Mouse (Mus musculus) liver, embryonic 11.5 days (tissue): ENCODE measurements at regions not wholly inside any gene's neighbourhood (a gene's known extent, or its start where the extent isn't known, plus 50 kb on each side); places are given as distances from the start of the nearest gene placed in this dataset.

Experiments
- ATAC-seq: fragments of 200-750 bp; cut with Nextera tagmentation; replicated peaks from 2 replicates; pipeline ENCODE4 v1.8.0; 2017; ENCODE audit warnings: moderate number of reproducible peaks, mild to moderate bottlenecking, moderate TSS enrichment, moderate library complexity; ENCODE audit not compliant: low FRiP score
- DNase-seq: peaks from one replicate; pipeline ENCODE4 v3.0.0-alpha.2; 2017; ENCODE audit warnings: low spot score
- H3K27ac ChIP-seq: fragments of 300-500 bp; sonication (generic); 2 replicates; pipeline ENCODE4 v1.5.1; 2014; ENCODE audit warnings: mild to moderate bottlenecking, low read depth, low read length, control low read depth
- H3K27me3 ChIP-seq: fragments of 300-500 bp; sonication (generic); replicated peaks from 2 replicates; pipeline ENCODE4 v1.6.1; 2014; ENCODE audit warnings: low read length, mixed read lengths; ENCODE audit not compliant: control insufficient read depth, insufficient read depth
- H3K36me3 ChIP-seq: fragments of 300-500 bp; sonication (generic); 2 replicates; pipeline ENCODE4 v1.6.1; 2014; ENCODE audit warnings: mild to moderate bottlenecking, low read length, moderate library complexity, mixed read lengths; ENCODE audit not compliant: control insufficient read depth, insufficient read depth
- H3K4me1 ChIP-seq: fragments of 300-500 bp; sonication (generic); replicated peaks from 2 replicates; pipeline ENCODE4 v1.6.1; 2014; ENCODE audit warnings: low read length, mixed read lengths; ENCODE audit not compliant: control insufficient read depth, insufficient read depth
- H3K4me2 ChIP-seq: fragments of 300-500 bp; sonication (generic); 2 replicates; pipeline ENCODE4 v1.6.1; 2014; ENCODE audit warnings: mild to moderate bottlenecking, control low read depth, moderate library complexity
- H3K4me3 ChIP-seq: fragments of 300-500 bp; sonication (generic); 2 replicates; pipeline ENCODE4 v1.5.1; 2014; ENCODE audit warnings: low read depth, low read length, control low read depth
- H3K9ac ChIP-seq: fragments of 300-500 bp; sonication (generic); 2 replicates; pipeline ENCODE4 v1.6.1; 2014; ENCODE audit warnings: low read depth, low read length, control low read depth
- H3K9me3 ChIP-seq: fragments of 300-500 bp; sonication (generic); 2 replicates; pipeline ENCODE4 v1.6.1; 2016; ENCODE audit warnings: low read length, inconsistent platforms, mixed read lengths; ENCODE audit not compliant: control insufficient read depth
- WGBS: fragments of 180-500 bp; shearing (Covaris S2); extraction: QIAGEN DNeasy Blood & Tissue Kit; methylation state at CpG from one replicate; pipeline ENCODE4 v1.1.7; 2014; 5-methylcytosine and 5-hydroxymethylcytosine counted together

DNA sequence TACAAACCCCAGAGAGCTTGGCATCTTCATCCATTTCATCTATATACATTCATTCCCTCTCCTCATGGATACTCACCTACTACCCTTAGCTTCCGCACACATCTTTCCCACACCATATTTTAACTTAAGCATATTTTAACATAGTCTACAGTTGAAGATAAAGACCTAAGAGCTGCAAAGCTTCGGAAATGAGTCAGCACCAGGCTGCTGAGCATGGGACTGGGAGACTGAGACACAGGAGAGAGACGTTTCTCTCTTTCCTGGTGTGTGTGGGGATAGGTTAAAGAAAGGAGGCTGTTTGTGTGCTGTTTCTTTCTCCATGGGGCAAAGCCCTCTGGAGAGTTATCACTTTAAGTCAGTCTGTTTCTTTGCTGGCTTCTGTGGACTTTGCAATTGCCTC is 264.3 kb downstream of the Sorl1 start:
- peaks cover 2% of the 10 kb centered on the region; the same call in 1 of the 2 replicates for H3K4me1 ChIP-seq

DNA sequence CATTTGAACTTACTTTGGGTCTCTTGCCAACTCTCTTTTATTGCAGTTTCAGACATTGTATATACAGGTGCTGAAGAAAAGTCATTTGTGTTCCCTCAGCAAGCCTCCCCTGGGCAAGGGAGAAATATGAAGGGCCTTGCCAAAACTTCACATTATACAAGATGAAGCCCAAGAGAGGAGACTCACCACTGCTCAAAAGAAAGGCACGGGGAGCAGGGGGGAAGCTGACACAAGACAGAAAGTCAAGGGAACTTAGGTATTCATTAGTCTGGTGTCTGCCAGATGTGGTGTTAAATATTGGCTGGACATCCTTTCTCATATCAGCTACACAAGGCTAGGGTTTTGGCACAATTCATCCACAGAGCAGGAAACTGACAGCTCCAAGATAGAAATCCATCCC is 272.0 kb downstream of the Sorl1 start:
- no peaks in the 10 kb centered on the region for H3K4me1 ChIP-seq
- 63% methylated on average over 1 of the region's 1 CpGs for WGBS
- ATAC-seq (no peak), DNase-seq (no peak)
- no peak overlapping the region for H3K9ac ChIP-seq
- no peak overlapping the region for H3K4me2 ChIP-seq
- no peaks in the 10 kb centered on the region for H3K27me3 ChIP-seq
- H3K27ac ChIP-seq: no peak overlapping the region
- H3K9me3 ChIP-seq: no peaks in the 10 kb centered on the region
- no peak overlapping the region for H3K4me3 ChIP-seq
- no peaks in the 10 kb centered on the region for H3K36me3 ChIP-seq

More for the DNA sequence above, 264.3 kb downstream of the Sorl1 start:
- Histone ChIP-seq H3K36me3 (no peaks in the 10 kb centered on the region), H3K4me3 (no peak overlapping the region), H3K27me3 (no peaks in the 10 kb centered on the region), H3K9me3 (no peaks in the 10 kb centered on the region), H3K9ac (no peak overlapping the region), H3K4me2 (no peak overlapping the region), H3K27ac (no peak overlapping the region)
- 59% methylated on average over 3 of the region's 3 CpGs for WGBS
- no peak for ATAC-seq
- no peak for DNase-seq

DNA sequence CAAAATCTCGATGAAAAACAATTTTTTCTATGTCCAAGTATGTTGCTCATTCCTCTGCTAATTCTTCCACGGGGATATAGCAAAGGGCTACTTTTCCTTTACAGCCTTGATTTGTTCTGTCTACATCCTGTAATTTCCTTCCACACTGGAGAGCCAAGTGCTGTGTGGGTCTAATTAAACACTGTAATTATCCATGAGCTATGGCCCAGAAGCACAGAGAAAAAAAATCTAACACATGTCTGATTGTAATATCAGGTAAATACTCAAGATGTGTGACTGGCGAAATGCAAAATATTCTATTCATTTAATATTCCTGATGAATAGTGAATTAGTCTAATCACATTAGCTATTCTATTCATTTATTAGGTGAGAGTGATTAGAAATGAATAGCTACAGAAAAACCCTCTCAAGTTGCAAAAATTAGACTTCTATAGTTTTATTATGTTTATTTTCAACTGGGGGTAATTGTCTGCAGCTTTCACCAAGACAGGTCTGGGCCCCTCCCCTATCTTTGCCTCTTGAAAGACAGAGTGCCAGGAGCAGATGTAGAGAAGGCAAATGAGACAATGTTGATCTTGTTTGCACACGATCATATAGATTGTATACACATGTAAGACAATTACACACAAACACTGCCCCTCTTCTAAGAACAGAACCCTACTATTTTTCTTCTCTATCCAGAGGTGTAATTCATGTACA is 274.3 kb downstream of the Sorl1 start:
- no peaks in the 10 kb centered on the region for H3K36me3 ChIP-seq
- no peak overlapping the region for H3K27ac ChIP-seq
- no peaks in the 10 kb centered on the region for H3K27me3 ChIP-seq
- H3K4me1 ChIP-seq: no peaks in the 10 kb centered on the region
- no peak overlapping the region for H3K9ac ChIP-seq
- ATAC-seq: no peak
- no peaks in the 10 kb centered on the region for H3K9me3 ChIP-seq
- 77% methylated on average over 4 of the region's 4 CpGs for WGBS
- DNase-seq: no peak
- H3K4me3 ChIP-seq: no peak overlapping the region
- H3K4me2 ChIP-seq: no peak overlapping the region

DNA sequence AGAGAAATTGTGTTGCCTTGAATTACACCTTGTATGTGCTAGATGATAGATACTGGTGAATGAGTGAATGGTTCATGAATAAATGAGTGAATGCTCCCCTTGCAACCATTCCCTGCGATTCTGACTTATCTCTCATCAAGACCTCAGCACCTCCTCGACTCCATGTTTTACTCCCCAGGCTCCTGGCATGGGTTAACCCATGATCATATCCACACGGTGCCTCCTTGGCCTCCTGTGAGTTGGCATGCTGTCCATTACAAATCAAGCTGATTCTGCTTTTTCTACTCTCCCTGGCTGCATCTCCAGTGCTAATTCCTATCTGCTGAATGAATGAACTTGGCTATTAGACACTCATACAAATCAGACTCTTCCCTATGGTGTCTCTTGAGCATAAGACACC is 279.5 kb downstream of the Sorl1 start:
- no peak overlapping the region for H3K27ac ChIP-seq
- no peaks in the 10 kb centered on the region for H3K36me3 ChIP-seq
- H3K4me1 ChIP-seq: no peaks in the 10 kb centered on the region
- ATAC-seq: no peak
- H3K4me2 ChIP-seq: no peak overlapping the region
- 80% methylated on average over 3 of the region's 3 CpGs for WGBS
- no peak overlapping the region for H3K9ac ChIP-seq
- no peak overlapping the region for H3K4me3 ChIP-seq
- H3K27me3 ChIP-seq: no peaks in the 10 kb centered on the region
- no peak for DNase-seq
- no peaks in the 10 kb centered on the region for H3K9me3 ChIP-seq

DNA sequence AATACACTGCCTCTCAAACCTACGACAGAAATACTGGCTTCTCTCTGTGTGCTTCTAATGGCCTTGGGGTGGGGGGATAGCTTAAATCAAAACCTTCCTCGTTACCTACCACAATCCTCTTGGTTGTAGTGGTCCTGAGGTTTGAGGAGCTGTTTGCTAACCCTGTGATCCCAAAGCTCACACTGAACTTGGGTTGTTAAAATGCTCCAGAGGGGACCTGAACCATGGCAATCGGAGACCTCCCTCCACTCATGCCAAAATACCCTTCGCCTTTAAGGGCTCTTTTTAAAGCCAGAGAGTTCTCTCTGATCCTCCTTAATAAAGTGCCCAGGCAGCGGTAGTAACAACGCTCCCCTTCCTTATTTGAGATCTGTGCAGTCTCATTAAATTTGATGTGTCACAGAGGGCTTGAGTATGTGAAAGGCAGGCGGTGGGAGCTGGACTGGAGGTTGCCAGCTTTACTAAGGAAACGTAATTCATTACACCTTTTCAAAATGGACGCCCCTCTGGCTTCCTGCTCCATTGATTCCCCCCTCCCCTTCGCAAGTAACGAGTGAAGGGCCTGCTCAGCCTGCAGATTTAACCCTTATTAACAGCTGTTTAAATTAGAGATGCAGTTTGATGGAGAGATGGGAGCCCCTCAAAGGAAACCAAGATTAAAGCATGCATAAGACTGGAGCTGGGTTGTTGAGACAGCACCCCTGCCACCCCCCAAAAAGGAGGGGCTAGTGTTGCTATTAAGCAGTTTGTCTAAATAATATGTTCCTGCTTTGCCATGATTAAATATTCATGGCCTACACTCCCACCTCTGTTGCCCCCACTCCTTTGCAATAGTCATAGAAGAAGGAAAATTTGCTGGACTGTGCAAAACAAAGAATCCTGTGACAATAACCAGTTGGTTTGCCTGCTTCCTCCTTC is 289.4 kb downstream of the Sorl1 start:
- DNase-seq: no peak
- no peak for ATAC-seq
- no peak overlapping the region for H3K9ac ChIP-seq
- no peak overlapping the region for H3K4me2 ChIP-seq
- no peaks in the 10 kb centered on the region for H3K9me3 ChIP-seq
- no peak overlapping the region for H3K4me3 ChIP-seq
- 55% methylated on average over 11 of the region's 11 CpGs for WGBS
- no peaks in the 10 kb centered on the region for H3K36me3 ChIP-seq
- H3K27me3 ChIP-seq: no peaks in the 10 kb centered on the region
- H3K27ac ChIP-seq: no peak overlapping the region
- H3K4me1 ChIP-seq: no peaks in the 10 kb centered on the region

DNA sequence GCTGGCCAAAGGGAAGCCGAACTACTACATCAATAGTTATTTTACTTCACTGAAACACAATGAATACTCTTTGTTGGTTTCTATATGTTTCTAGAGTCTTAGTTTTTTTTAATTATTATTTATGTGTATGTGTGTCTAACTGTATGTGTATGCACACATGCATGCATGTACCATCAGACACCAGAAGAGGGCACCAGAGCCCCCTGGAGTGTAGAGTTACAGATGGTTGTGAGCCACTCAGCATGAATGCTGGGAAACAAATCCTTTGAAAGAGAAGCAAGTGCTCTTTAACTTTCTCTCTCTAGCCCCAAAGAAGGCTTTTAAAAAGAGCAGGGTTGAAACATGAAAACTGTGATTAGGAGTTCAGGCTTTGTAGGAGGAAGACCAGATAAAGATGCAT is 290.7 kb downstream of the Sorl1 start:
- Histone ChIP-seq H3K27ac (no peak overlapping the region), H3K4me2 (no peak overlapping the region), H3K4me1 (no peaks in the 10 kb centered on the region), H3K9ac (no peak overlapping the region), H3K36me3 (no peaks in the 10 kb centered on the region), H3K4me3 (no peak overlapping the region), H3K27me3 (no peaks in the 10 kb centered on the region), H3K9me3 (no peaks in the 10 kb centered on the region)
- ATAC-seq (no peak), DNase-seq (no peak)
- 90% methylated on average over 1 of the region's 1 CpGs for WGBS

DNA sequence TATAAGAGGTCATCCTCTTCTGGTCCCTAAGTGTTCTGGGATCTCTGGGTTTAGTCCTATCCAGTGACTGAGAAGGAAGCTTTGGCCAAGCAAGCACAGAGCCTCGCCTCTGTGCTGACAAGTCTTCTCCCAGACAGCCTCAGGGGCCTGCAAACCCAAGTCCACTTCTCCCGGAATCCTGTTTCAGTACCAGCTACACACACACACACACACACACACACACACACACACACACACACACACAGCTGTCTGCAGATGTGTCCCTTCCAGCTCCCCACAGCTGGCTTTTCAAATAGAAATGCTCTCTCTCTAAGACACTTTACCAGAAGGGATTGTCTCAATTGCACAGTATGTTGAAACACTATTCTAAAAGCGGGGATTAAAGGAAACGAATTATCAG is 296.7 kb downstream of the Sorl1 start:
- Histone ChIP-seq H3K27ac (no peak overlapping the region), H3K4me2 (no peak overlapping the region), H3K4me1 (no peaks in the 10 kb centered on the region), H3K4me3 (no peak overlapping the region), H3K9ac (no peak overlapping the region), H3K9me3 (no peaks in the 10 kb centered on the region), H3K36me3 (no peaks in the 10 kb centered on the region), H3K27me3 (no peaks in the 10 kb centered on the region)
- DNase-seq: no peak
- 82% methylated on average over 4 of the region's 4 CpGs for WGBS
- no peak for ATAC-seq

DNA sequence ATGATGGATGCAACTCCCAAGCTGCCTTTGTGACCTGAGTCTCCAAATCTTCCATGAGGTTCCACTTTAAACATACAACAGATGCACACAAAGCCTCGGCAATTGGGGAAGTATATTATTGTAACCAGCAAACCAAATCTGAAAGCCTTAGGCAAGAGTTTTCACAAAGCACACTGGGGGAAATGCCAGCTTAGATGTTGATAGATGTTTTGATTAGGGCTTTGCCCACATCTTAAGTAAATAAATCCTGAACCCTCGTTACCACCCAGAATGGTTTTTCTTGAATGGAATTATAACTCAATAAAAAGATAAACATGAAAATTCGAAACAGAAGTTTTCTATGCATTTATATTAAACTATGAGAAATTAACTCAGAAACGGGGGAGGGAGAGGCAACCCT is 302.7 kb downstream of the Sorl1 start:
- H3K4me2 ChIP-seq: no peak overlapping the region
- H3K27ac ChIP-seq: no peak overlapping the region
- no peak overlapping the region for H3K9ac ChIP-seq
- WGBS: 70% methylated on average over 4 of the region's 4 CpGs
- H3K36me3 ChIP-seq: no peaks in the 10 kb centered on the region
- no peaks in the 10 kb centered on the region for H3K9me3 ChIP-seq
- H3K4me1 ChIP-seq: no peaks in the 10 kb centered on the region
- no peak for DNase-seq
- H3K4me3 ChIP-seq: no peak overlapping the region
- H3K27me3 ChIP-seq: no peaks in the 10 kb centered on the region
- ATAC-seq: no peak
